Mouse (Mus musculus) forebrain, embryonic 16.5 days (tissue): Measurements from ENCODE around the gene Ppia. TPM values are rescaled to one million over a fixed set of nuclear protein-coding genes. Genes with fewer than 3 reads are reported as not detected.
"Not testable (repeated sequence)": the region's sequence is repeated elsewhere in the genome, so short reads cannot be mapped to it uniquely, and the experiment has no call there.

Experiments
- ATAC-seq: fragments of 200-750 bp; cut with Nextera tagmentation; 2 replicates; pipeline ENCODE4 v1.8.0; 2017; ENCODE audit warnings: mild to moderate bottlenecking, moderate library complexity
- H3K27ac ChIP-seq: fragments of 300-500 bp; sonication (generic); 2 replicates; pipeline ENCODE4 v1.5.1; 2014; ENCODE audit warnings: low read length, control low read depth
- H3K27me3 ChIP-seq: fragments of 300-500 bp; sonication (generic); replicated peaks from 2 replicates; pipeline ENCODE4 v1.6.1; 2014; ENCODE audit warnings: low read length; ENCODE audit not compliant: control insufficient read depth, insufficient read depth
- H3K36me3 ChIP-seq: fragments of 300-500 bp; sonication (generic); 2 replicates; pipeline ENCODE4 v1.6.1; 2014; ENCODE audit not compliant: control insufficient read depth, insufficient read depth
- H3K4me1 ChIP-seq: fragments of 300-500 bp; sonication (generic); replicated peaks from 2 replicates; pipeline ENCODE4 v1.6.1; 2014; ENCODE audit warnings: low read length; ENCODE audit not compliant: control insufficient read depth, insufficient read depth
- H3K4me2 ChIP-seq: fragments of 300-500 bp; sonication (generic); 2 replicates; pipeline ENCODE4 v1.6.1; 2014; ENCODE audit warnings: mild to moderate bottlenecking, low read length, control low read depth
- H3K4me3 ChIP-seq: fragments of 300-500 bp; sonication (generic); replicated peaks from 2 replicates; pipeline ENCODE4 v1.5.1; 2014; ENCODE audit warnings: mild to moderate bottlenecking, low read length, control low read depth
- H3K9ac ChIP-seq: fragments of 300-500 bp; sonication (generic); replicated peaks from 2 replicates; pipeline ENCODE4 v1.6.1; 2014; ENCODE audit warnings: low read depth, low read length, control low read depth
- H3K9me3 ChIP-seq: fragments of 300-500 bp; sonication (generic); 2 replicates; pipeline ENCODE4 v1.6.1; 2016; ENCODE audit warnings: low read length; ENCODE audit not compliant: control insufficient read depth
- WGBS: fragments of 180-500 bp; shearing (Covaris S2); extraction: QIAGEN DNeasy Blood & Tissue Kit; methylation state at CpG from one replicate; pipeline ENCODE4 v1.1.7; 2014; 5-methylcytosine and 5-hydroxymethylcytosine counted together
- polyA plus RNA-seq: library from polyadenylated mRNA; unstranded; fragments of >200 nt; fragmentation: Nextera tagmentation; extraction: Ambion mirVana; gene quantifications from 2 replicates; pipeline ENCODE4 v1.2.1, GENCODE M21; 2015

Gene Ppia
- 3,622 and 3,688 TPM in 2 replicates for polyA plus RNA-seq

- H3K27ac ChIP-seq, result peak within 1 kb of the TSS; percentile 97
- peaks cover 13% of the 10 kb centered on the region for H3K4me1 ChIP-seq
- H3K27me3 ChIP-seq, result no peaks in the 10 kb centered on the region
- peak; percentile 39 for ATAC-seq
- no peaks in the 10 kb centered on the region for H3K9me3 ChIP-seq
- H3K9ac ChIP-seq, result peak within 1 kb of the TSS; percentile 86
- 12% methylated on average over 21 of the region's 21 CpGs for WGBS
- peak within 1 kb of the TSS; percentile 86 for H3K4me2 ChIP-seq
- H3K36me3 ChIP-seq, result peaks cover 8% of the 10 kb centered on the region; the same call in 1 of the 2 replicates
- peak within 1 kb of the TSS; percentile 91 for H3K4me3 ChIP-seq
Observed at GRCm38 (mm10) chr11:6414751-6415550, at the start of gene Ppia. Gene Ppia, plus strand, starts transcription at chr11:6415443.

- WGBS, result 20% methylated on average over 11 of the region's 11 CpGs
- Histone ChIP-seq H3K27ac (no peak overlapping the region), H3K4me1 (0 out of 2 replicates have a peak, but pooled peaks cover 2% of the 10 kb centered on the region), H3K27me3 (no peaks in the 10 kb centered on the region), H3K36me3 (no peaks in the 10 kb centered on the region), H3K9ac (no peak overlapping the region), H3K4me2 (no peak overlapping the region), H3K4me3 (no peak overlapping the region), H3K9me3 (no peaks in the 10 kb centered on the region)
- 0 out of 2 replicates have a peak, but pooled peaks have one; percentile 15 for ATAC-seq
Observed at GRCm38 (mm10) chr11:6365885-6366284, 49.4 kb upstream of the Ppia start.

GRCm38 (mm10) chr11:6366434-6366833, 48.8 kb upstream of the Ppia start:
- Histone ChIP-seq H3K36me3 (no peaks in the 10 kb centered on the region), H3K4me2 (no peak overlapping the region), H3K9me3 (no peaks in the 10 kb centered on the region), H3K4me1 (0 out of 2 replicates have a peak, but pooled peaks cover 2% of the 10 kb centered on the region), H3K4me3 (no peak overlapping the region), H3K9ac (no peak overlapping the region), H3K27ac (no peak overlapping the region), H3K27me3 (no peaks in the 10 kb centered on the region)
- ATAC-seq, result no peak
- 84% methylated on average over 6 of the region's 6 CpGs for WGBS

- 89% methylated on average over 4 of the region's 4 CpGs for WGBS
- H3K9me3 ChIP-seq, result no peaks in the 10 kb centered on the region
- 0 out of 2 replicates have a peak, but pooled peaks cover 2% of the 10 kb centered on the region for H3K4me1 ChIP-seq
- H3K9ac ChIP-seq, result no peak overlapping the region
- ATAC-seq, result no peak
- H3K36me3 ChIP-seq, result no peaks in the 10 kb centered on the region
- H3K27ac ChIP-seq, result no peak overlapping the region
- H3K4me3 ChIP-seq, result no peak overlapping the region
- H3K27me3 ChIP-seq, result no peaks in the 10 kb centered on the region
- H3K4me2 ChIP-seq, result no peak overlapping the region
Observed at GRCm38 (mm10) chr11:6367156-6367555, 48.1 kb upstream of the Ppia start.

GRCm38 (mm10) chr11:6367986-6368385, 47.3 kb upstream of the Ppia start:
- not testable (repeated sequence) for H3K4me2 ChIP-seq, H3K9ac ChIP-seq, H3K4me3 ChIP-seq, H3K4me1 ChIP-seq, H3K9me3 ChIP-seq, ATAC-seq, H3K27me3 ChIP-seq, H3K27ac ChIP-seq, H3K36me3 ChIP-seq
- WGBS, result 80% methylated on average over 5 of the region's 5 CpGs

- no peak overlapping the region for H3K4me3 ChIP-seq
- H3K27me3 ChIP-seq, result no peaks in the 10 kb centered on the region
- H3K36me3 ChIP-seq, result no peaks in the 10 kb centered on the region
- H3K9me3 ChIP-seq, result no peaks in the 10 kb centered on the region
- H3K27ac ChIP-seq, result no peak overlapping the region
- 85% methylated on average over 11 of the region's 11 CpGs for WGBS
- H3K9ac ChIP-seq, result no peak overlapping the region
- no peaks in the 10 kb centered on the region for H3K4me1 ChIP-seq
- no peak overlapping the region for H3K4me2 ChIP-seq
- ATAC-seq, result no peak
Observed at GRCm38 (mm10) chr11:6371376-6372155, 43.7 kb upstream of the Ppia start.

GRCm38 (mm10) chr11:6372784-6373183, 42.5 kb upstream of the Ppia start:
- 68% methylated on average over 9 of the region's 9 CpGs for WGBS
- no peak overlapping the region for H3K27ac ChIP-seq
- H3K27me3 ChIP-seq, result no peaks in the 10 kb centered on the region
- H3K36me3 ChIP-seq, result no peaks in the 10 kb centered on the region
- no peak overlapping the region for H3K9ac ChIP-seq
- H3K4me3 ChIP-seq, result no peak overlapping the region
- H3K4me2 ChIP-seq, result no peak overlapping the region
- no peak for ATAC-seq
- no peaks in the 10 kb centered on the region for H3K9me3 ChIP-seq
- no peaks in the 10 kb centered on the region for H3K4me1 ChIP-seq

- H3K9ac ChIP-seq, result no peak overlapping the region
- H3K4me3 ChIP-seq, result no peak overlapping the region
- no peak overlapping the region for H3K4me2 ChIP-seq
- H3K36me3 ChIP-seq, result no peaks in the 10 kb centered on the region
- no peaks in the 10 kb centered on the region for H3K4me1 ChIP-seq
- no peak for ATAC-seq
- H3K9me3 ChIP-seq, result no peaks in the 10 kb centered on the region
- no peaks in the 10 kb centered on the region for H3K27me3 ChIP-seq
- WGBS, result 89% methylated on average over 6 of the region's 6 CpGs
- H3K27ac ChIP-seq, result no peak overlapping the region
Observed at GRCm38 (mm10) chr11:6380916-6381315, 34.3 kb upstream of the Ppia start.

GRCm38 (mm10) chr11:6388126-6388725, 27.0 kb upstream of the Ppia start:
- Histone ChIP-seq H3K4me3 (peak overlapping the region; percentile 87), H3K36me3 (peaks cover 10% of the 10 kb centered on the region; the same call in 1 of the 2 replicates), H3K4me2 (no peak overlapping the region), H3K27ac (peak overlapping the region; percentile 91), H3K27me3 (no peaks in the 10 kb centered on the region), H3K4me1 (peaks cover 22% of the 10 kb centered on the region), H3K9me3 (no peaks in the 10 kb centered on the region), H3K9ac (peak overlapping the region; percentile 100; the same call in 1 of the 2 replicates)
- WGBS, result 94% methylated on average over 6 of the region's 6 CpGs
- no peak for ATAC-seq
